Mouse (Mus musculus) lung, adult 2 months (tissue): ENCODE data around the gene Capn3.

ENCODE experiments used
- CTCF ChIP-seq: fragments of 200-500 bp; IDR thresholded peaks from 2 replicates; pipeline ENCODE4 v1.5.1; 2011; ENCODE audit warnings: mild to moderate bottlenecking, low read length, control low read depth; ENCODE audit not compliant: insufficient read depth
- POLR2A ChIP-seq: fragments of 200-500 bp; IDR thresholded peaks from 2 replicates; pipeline ENCODE4 v1.6.1; 2011; ENCODE audit warnings: low read depth, mild to moderate bottlenecking, control low read depth, low read length, borderline replicate concordance; ENCODE audit errors: extremely low read depth

GRCm38 (mm10) chr2:120414113-120414512 is 41.7 kb upstream of the Capn3 start:
- TF ChIP-seq CTCF (no peak), POLR2A (no peak)
